Mouse (Mus musculus): Measurements from ENCODE around the gene Adarb2.

Gene Adarb2

DNA sequence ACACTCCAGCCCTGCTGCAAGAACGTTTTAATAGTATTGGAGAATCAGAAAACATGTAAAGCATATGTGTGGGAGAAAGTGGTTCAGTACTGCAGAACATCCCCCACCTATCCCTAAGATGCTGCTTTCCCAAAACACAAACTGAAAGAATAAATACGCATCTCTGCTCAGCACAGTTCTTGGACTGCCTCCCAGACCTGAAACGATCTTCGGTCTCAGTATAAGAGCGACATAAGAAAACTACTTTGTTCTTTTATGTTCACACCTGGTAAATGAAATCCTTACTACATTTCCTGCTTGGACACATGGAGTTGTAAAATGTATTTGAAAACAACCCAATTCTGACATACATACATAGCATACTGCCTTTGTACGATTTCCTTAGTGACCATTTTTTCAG, 597.9 kb downstream of the Adarb2 start:
- DNase-seq (ENCODE audit: low spot score), result no peak

DNA sequence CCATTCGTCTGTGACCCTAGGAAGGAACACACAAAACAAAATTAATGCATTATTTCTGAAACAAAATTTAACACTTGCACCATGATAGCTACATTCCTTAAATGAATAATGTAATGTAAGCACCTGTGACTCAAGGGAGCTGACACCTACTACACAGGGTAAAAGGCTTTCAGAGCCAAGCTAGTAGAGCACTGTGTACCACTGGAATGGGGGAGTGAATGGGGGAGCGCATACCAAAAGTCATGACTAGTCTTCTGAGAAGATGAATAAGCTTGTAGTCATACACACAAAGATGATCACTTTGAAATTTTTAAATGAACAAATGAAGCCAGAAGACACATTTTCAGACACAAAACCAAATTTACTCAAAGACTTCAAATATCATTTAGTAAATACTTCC, 603.3 kb downstream of the Adarb2 start:
- no peak for DNase-seq (ENCODE audit: low spot score)
